23 mouse cellular contexts compared by ENCODE assay signal in genomic region chr2:59414612-59415011, GRCm38 (mm10).
DNase-seq lines count a peak whose midpoint lies in the region; ATAC-seq and TF ChIP-seq lines count a peak whose summit lies in the region.
"Had no signal": no experiment of that assay in that cellular context is flagged by ENCODE, and none has a peak within 500 bp of the region (broad histone marks: within the 10 kb centered on the region; RNA-seq: fewer than 3 reads in every experiment).

No protein-coding gene starts in this region.

- peaks cover 11% of the 10 kb centered on the region; the same call in 1 of the 2 replicates for H3K4me1 ChIP-seq in hindbrain, embryonic 15.5 days (replicated peaks)
- peaks cover 22% of the 10 kb centered on the region for H3K4me1 ChIP-seq in hindbrain, embryonic 10.5 days (replicated peaks)
- peaks cover 6% of the 10 kb centered on the region; the same call in 1 of the 2 replicates for H3K4me1 ChIP-seq in hindbrain, embryonic 16.5 days (ENCODE audit: control insufficient read depth, insufficient read depth, low read depth, low read length)
- 0 out of 2 replicates have a peak, but pooled peaks cover 7% of the 10 kb centered on the region for H3K4me1 ChIP-seq in hindbrain, postnatal 0 days (ENCODE audit: insufficient read depth, low read length)
- H3K4me1 ChIP-seq in midbrain, embryonic 15.5 days = 0 out of 2 replicates have a peak, but pooled peaks cover 6% of the 10 kb centered on the region

- H3K27ac ChIP-seq in hindbrain, embryonic 15.5 days (replicated peaks) = no peak overlapping the region
- no peak overlapping the region for H3K27ac ChIP-seq in hindbrain, embryonic 10.5 days
- H3K27ac ChIP-seq in hindbrain, embryonic 16.5 days (ENCODE audit: low read depth, low read length) = no peak overlapping the region
- H3K27ac ChIP-seq in hindbrain, postnatal 0 days = no peak overlapping the region
- H3K27ac ChIP-seq in midbrain, embryonic 15.5 days = no peak overlapping the region
- H3K27ac ChIP-seq: embryonic facial prominence, embryonic 15.5 days; forebrain, embryonic 10.5 days; heart, adult 2 months; heart, embryonic 15.5 days had no signal

- peak; percentile 20; the same call in 1 of the 2 replicates for ATAC-seq in hindbrain, embryonic 15.5 days (ENCODE audit: low FRiP score, low read depth)
- ATAC-seq in hindbrain, embryonic 16.5 days = peak; percentile 15; the same call in 1 of the 2 replicates
- ATAC-seq in hindbrain, postnatal 0 days = no peak
- peak; percentile 57 for ATAC-seq in midbrain, embryonic 15.5 days (replicated peaks)
- ATAC-seq in megakaryocyte progenitor cell, adult 5-6 weeks (replicated peaks; ENCODE audit: poor library complexity) = no peak
- ATAC-seq: forebrain, embryonic 14.5 days had no signal

- no peak for DNase-seq in hindbrain, embryonic 10.5 days (ENCODE audit: low spot score)
- DNase-seq in hindbrain, postnatal 0 days (ENCODE audit: low spot score) = no peak
- no peak for DNase-seq in adrenal gland, adult (ENCODE audit: inconsistent age in 2 of 2, low spot score in 1 of 2)
- DNase-seq in kidney, postnatal 4 days = no peak
- DNase-seq: adrenal gland, adult 8-10 months; adrenal gland, postnatal 36 days; cerebellum, adult 11 months; cerebellum, adult 8-10 months; cerebellum, postnatal 14 days; embryo, embryonic 11 days; gastrocnemius, postnatal 10 days; heart, adult 2 months; heart, postnatal 14 days had no signal

- TF ChIP-seq CTCF in hindbrain, postnatal 0 days (IDR thresholded peaks at IDR 0.05; ENCODE audit: low read depth) = no peak

- no peak overlapping the region for H3K9ac ChIP-seq in hindbrain, embryonic 15.5 days
- no peak overlapping the region for H3K9ac ChIP-seq in hindbrain, embryonic 16.5 days (ENCODE audit: low read depth, low read length)
- H3K9ac ChIP-seq in hindbrain, postnatal 0 days (replicated peaks; ENCODE audit: low read length) = no peak overlapping the region
- H3K9ac ChIP-seq in midbrain, embryonic 15.5 days = no peak overlapping the region
- H3K9ac ChIP-seq: embryonic facial prominence, embryonic 15.5 days; heart, embryonic 15.5 days had no signal

- H3K36me3 ChIP-seq in hindbrain, embryonic 15.5 days = no peaks in the 10 kb centered on the region
- no peaks in the 10 kb centered on the region for H3K36me3 ChIP-seq in hindbrain, embryonic 10.5 days
- H3K36me3 ChIP-seq in hindbrain, embryonic 16.5 days (ENCODE audit: control insufficient read depth, insufficient read depth, low read length) = no peaks in the 10 kb centered on the region
- no peaks in the 10 kb centered on the region for H3K36me3 ChIP-seq in hindbrain, postnatal 0 days (ENCODE audit: insufficient read depth, low read length)
- H3K36me3 ChIP-seq in midbrain, embryonic 15.5 days (replicated peaks) = no peaks in the 10 kb centered on the region
- H3K36me3 ChIP-seq: embryonic facial prominence, embryonic 15.5 days; forebrain, embryonic 10.5 days; heart, embryonic 15.5 days had no signal

- H3K4me3 ChIP-seq in hindbrain, embryonic 15.5 days = no peak overlapping the region
- H3K4me3 ChIP-seq in hindbrain, embryonic 10.5 days = no peak overlapping the region
- H3K4me3 ChIP-seq in hindbrain, embryonic 16.5 days (ENCODE audit: low read length) = no peak overlapping the region
- H3K4me3 ChIP-seq in hindbrain, postnatal 0 days (ENCODE audit: low read length) = no peak overlapping the region
- no peak overlapping the region for H3K4me3 ChIP-seq in midbrain, embryonic 15.5 days
- H3K4me3 ChIP-seq: embryonic facial prominence, embryonic 15.5 days; erythroblast, embryonic 14.5 days; forebrain, embryonic 10.5 days; heart, adult 2 months; heart, embryonic 15.5 days had no signal

- H3K27me3 ChIP-seq in hindbrain, embryonic 15.5 days = no peaks in the 10 kb centered on the region
- no peaks in the 10 kb centered on the region for H3K27me3 ChIP-seq in hindbrain, embryonic 10.5 days (ENCODE audit: insufficient read depth, poor library complexity, severe bottlenecking)
- H3K27me3 ChIP-seq in hindbrain, embryonic 16.5 days (replicated peaks; ENCODE audit: control insufficient read depth, insufficient read depth, low read length) = no peaks in the 10 kb centered on the region
- H3K27me3 ChIP-seq in hindbrain, postnatal 0 days (ENCODE audit: insufficient read depth, low read length) = no peaks in the 10 kb centered on the region
- H3K27me3 ChIP-seq in midbrain, embryonic 15.5 days (replicated peaks) = no peaks in the 10 kb centered on the region
- H3K27me3 ChIP-seq: embryonic facial prominence, embryonic 15.5 days; heart, embryonic 15.5 days had no signal

- 44% methylated on average over 9 of the region's 9 CpGs for WGBS in hindbrain, embryonic 15.5 days
- WGBS in hindbrain, embryonic 10.5 days = 84% methylated on average over 9 of the region's 9 CpGs
- 55% methylated on average over 9 of the region's 9 CpGs for WGBS in hindbrain, embryonic 16.5 days
- WGBS in hindbrain, postnatal 0 days = 45% methylated on average over 9 of the region's 9 CpGs
- 33% methylated on average over 9 of the region's 9 CpGs for WGBS in midbrain, embryonic 15.5 days

- H3K4me2 ChIP-seq in hindbrain, embryonic 15.5 days = peak overlapping the region; percentile 16
- peak overlapping the region; percentile 42 for H3K4me2 ChIP-seq in hindbrain, embryonic 16.5 days (ENCODE audit: low read length)
- peak overlapping the region; percentile 30; the same call in 1 of the 2 replicates for H3K4me2 ChIP-seq in hindbrain, postnatal 0 days (ENCODE audit: low read depth, low read length)
- peak overlapping the region; percentile 31 for H3K4me2 ChIP-seq in midbrain, embryonic 15.5 days
- H3K4me2 ChIP-seq: embryonic facial prominence, embryonic 15.5 days; heart, embryonic 11.5 days; heart, embryonic 15.5 days had no signal

- H3K9me3 ChIP-seq in hindbrain, embryonic 15.5 days = no peaks in the 10 kb centered on the region
- H3K9me3 ChIP-seq in hindbrain, embryonic 10.5 days = peaks cover 6% of the 10 kb centered on the region; the same call in 1 of the 2 replicates
- H3K9me3 ChIP-seq in hindbrain, embryonic 16.5 days (ENCODE audit: control insufficient read depth, low read length) = peaks cover 2% of the 10 kb centered on the region; the same call in 1 of the 2 replicates
- H3K9me3 ChIP-seq in hindbrain, postnatal 0 days (ENCODE audit: low read length) = 0 out of 2 replicates have a peak, but pooled peaks cover 2% of the 10 kb centered on the region
- H3K9me3 ChIP-seq in midbrain, embryonic 15.5 days = no peaks in the 10 kb centered on the region
- H3K9me3 ChIP-seq: embryonic facial prominence, embryonic 15.5 days; heart, embryonic 15.5 days had no signal

Comparison
In these comparisons a context has a peak if more than half of its experiments do, and no peak if none do; other contexts are left out.
1. ATAC-seq: peak in hindbrain, embryonic 15.5 days (single experiment), hindbrain, embryonic 16.5 days (single experiment) and midbrain, embryonic 15.5 days (single experiment); none in hindbrain, postnatal 0 days (single experiment) and megakaryocyte progenitor cell, adult 5-6 weeks (single experiment).
2. Peak in every context shown above with its lines, with median percentiles within 50 percentile points of each other: H3K4me2 ChIP-seq.